Mouse (Mus musculus): ENCODE measurements at regions not wholly inside any gene's neighbourhood (a gene's known extent, or its start where the extent isn't known, plus 50 kb on each side); places are given as distances from the start of the nearest gene placed in this dataset.

DNA sequence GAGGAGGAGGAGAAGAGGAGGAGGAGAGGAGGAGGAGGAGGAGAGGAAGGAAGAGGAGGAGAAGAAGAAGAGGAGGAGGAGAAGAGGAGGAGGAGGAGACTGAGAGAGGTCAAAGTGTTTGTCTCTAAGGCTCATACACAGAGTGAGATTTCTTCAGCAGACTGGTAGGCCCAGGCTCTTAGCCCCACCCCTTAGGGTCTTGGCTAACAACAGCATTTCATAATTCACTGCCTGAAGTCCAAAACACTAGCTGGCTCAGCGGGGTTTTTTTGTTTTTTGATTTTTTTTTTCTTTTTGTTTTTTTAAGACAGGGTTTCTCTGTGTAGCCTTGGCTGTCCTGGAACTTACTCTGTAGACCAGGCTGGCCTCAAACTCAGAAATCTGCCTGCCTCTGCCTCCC lies 86.5 kb upstream of the Barx2 start:
- no peaks in the 10 kb centered on the region for H3K27me3 ChIP-seq (replicated peaks; ENCODE audit: insufficient read depth, low read length)
- H3K4me1 ChIP-seq (ENCODE audit: insufficient read depth, low read depth, low read length), result no peaks in the 10 kb centered on the region
- no peak overlapping the region for H3K4me3 ChIP-seq (ENCODE audit: low read depth, low read length)
- ATAC-seq (peak; percentile 65), DNase-seq (ENCODE audit: low spot score) (peak; percentile 74)
- no peaks in the 10 kb centered on the region for H3K9me3 ChIP-seq (ENCODE audit: low read length)
- no peak overlapping the region for H3K9ac ChIP-seq (replicated peaks; ENCODE audit: low read depth)
- no peaks in the 10 kb centered on the region for H3K36me3 ChIP-seq (ENCODE audit: insufficient read depth, low read length)
- 33% methylated on average over 1 of the region's 1 CpGs for WGBS
- H3K4me2 ChIP-seq (replicated peaks; ENCODE audit: low read depth, low read length), result no peak overlapping the region
- H3K27ac ChIP-seq (ENCODE audit: low read length), result no peak overlapping the region
- TF ChIP-seq EP300 (IDR thresholded peaks at IDR 0.05) (no peak), CTCF (IDR thresholded peaks at IDR 0.05) (no peak)

DNA sequence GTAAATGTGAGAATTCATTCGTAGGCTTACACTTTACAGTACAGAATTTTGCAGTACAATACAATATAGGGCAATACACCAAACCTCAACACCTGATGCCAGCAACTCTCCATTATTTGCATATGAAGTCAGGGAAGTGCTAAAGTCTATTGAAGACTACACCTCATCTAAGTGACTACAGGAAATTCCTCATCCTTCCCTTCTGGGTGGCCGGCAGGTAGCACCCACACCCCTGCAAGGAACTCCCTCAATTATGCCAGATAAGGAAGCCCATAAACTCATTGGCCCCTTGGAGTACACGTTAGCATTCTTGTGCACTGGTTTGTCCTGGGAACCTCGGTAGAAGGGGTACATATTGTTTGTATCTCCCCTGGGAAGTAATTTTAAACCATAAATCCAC lies 89.7 kb upstream of the Barx2 start:
- H3K36me3 ChIP-seq (ENCODE audit: insufficient read depth, low read length), result no peaks in the 10 kb centered on the region

DNA sequence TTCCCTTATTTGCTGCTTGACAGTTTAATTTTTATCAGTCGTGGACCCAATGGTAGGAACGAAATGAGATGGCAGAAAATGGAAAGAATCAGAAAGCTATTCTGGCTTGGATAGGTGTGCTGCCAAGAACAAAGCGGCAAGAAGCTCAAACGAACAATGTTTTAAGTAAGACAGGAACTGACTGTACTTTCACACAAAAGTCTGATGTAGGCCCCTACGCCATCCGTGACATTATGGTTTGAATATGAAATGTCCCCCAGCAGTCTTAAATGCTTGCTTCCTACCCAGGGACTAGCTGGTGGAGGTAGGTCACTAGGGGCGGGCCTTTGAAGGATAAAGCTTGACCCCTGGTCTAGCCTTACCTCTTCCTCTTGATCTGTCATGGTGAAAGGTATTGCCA lies 90.5 kb upstream of the Barx2 start:
- no peak overlapping the region for H3K4me2 ChIP-seq (replicated peaks; ENCODE audit: low read depth, low read length)
- no peak for DNase-seq (ENCODE audit: low spot score)
- H3K27ac ChIP-seq (ENCODE audit: low read length), result no peak overlapping the region
- ATAC-seq, result no peak
- WGBS, result 84% methylated on average over 7 of the region's 7 CpGs
- no peak overlapping the region for H3K4me3 ChIP-seq (ENCODE audit: low read depth, low read length)
- H3K9ac ChIP-seq (replicated peaks; ENCODE audit: low read depth), result no peak overlapping the region
- H3K27me3 ChIP-seq (replicated peaks; ENCODE audit: insufficient read depth, low read length), result no peaks in the 10 kb centered on the region
- no peaks in the 10 kb centered on the region for H3K4me1 ChIP-seq (ENCODE audit: insufficient read depth, low read depth, low read length)
- H3K9me3 ChIP-seq (ENCODE audit: low read length), result no peaks in the 10 kb centered on the region
- TF ChIP-seq EP300 (IDR thresholded peaks at IDR 0.05), result no peak
- TF ChIP-seq CTCF (IDR thresholded peaks at IDR 0.05), result no peak
- no peaks in the 10 kb centered on the region for H3K36me3 ChIP-seq (ENCODE audit: insufficient read depth, low read length)

More for the DNA sequence above, 89.7 kb upstream of the Barx2 start:
- no peak overlapping the region for H3K4me2 ChIP-seq (replicated peaks; ENCODE audit: low read depth, low read length)
- no peaks in the 10 kb centered on the region for H3K9me3 ChIP-seq (ENCODE audit: low read length)
- H3K9ac ChIP-seq (replicated peaks; ENCODE audit: low read depth), result no peak overlapping the region
- H3K27me3 ChIP-seq (replicated peaks; ENCODE audit: insufficient read depth, low read length), result no peaks in the 10 kb centered on the region
- no peaks in the 10 kb centered on the region for H3K4me1 ChIP-seq (ENCODE audit: insufficient read depth, low read depth, low read length)
- WGBS, result 57% methylated on average over 4 of the region's 4 CpGs
- ATAC-seq (no peak), DNase-seq (ENCODE audit: low spot score) (no peak)
- H3K4me3 ChIP-seq (ENCODE audit: low read depth, low read length), result no peak overlapping the region
- TF ChIP-seq CTCF (IDR thresholded peaks at IDR 0.05) (no peak), EP300 (IDR thresholded peaks at IDR 0.05) (no peak)
- no peak overlapping the region for H3K27ac ChIP-seq (ENCODE audit: low read length)

DNA sequence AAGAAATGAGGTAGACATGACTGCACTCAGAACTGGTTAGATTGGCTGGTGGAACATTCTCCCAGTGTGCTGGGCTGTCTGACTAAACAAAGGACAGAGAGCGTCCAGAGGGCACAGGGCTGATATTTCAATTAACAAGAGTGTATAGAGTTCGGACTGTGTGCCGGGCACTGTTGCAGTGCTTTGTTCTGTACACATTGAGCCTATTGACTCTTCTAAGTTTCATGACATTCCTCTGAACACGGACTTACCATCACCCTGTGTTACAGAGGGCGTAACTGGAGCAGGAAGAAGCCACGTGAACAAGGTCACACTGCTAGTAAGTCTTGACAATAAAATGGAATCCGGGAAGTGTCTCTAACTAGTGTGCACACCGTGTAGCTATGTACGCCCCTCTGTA lies 92.1 kb upstream of the Barx2 start:
- no peaks in the 10 kb centered on the region for H3K27me3 ChIP-seq (replicated peaks; ENCODE audit: insufficient read depth, low read length)
- no peaks in the 10 kb centered on the region for H3K4me1 ChIP-seq (ENCODE audit: insufficient read depth, low read depth, low read length)
- H3K9me3 ChIP-seq (ENCODE audit: low read length), result no peaks in the 10 kb centered on the region
- H3K4me2 ChIP-seq (replicated peaks; ENCODE audit: low read depth, low read length), result no peak overlapping the region
- TF ChIP-seq EP300 (IDR thresholded peaks at IDR 0.05) (no peak), CTCF (IDR thresholded peaks at IDR 0.05) (no peak)
- no peak for ATAC-seq
- no peak for DNase-seq (ENCODE audit: low spot score)
- no peaks in the 10 kb centered on the region for H3K36me3 ChIP-seq (ENCODE audit: insufficient read depth, low read length)
- no peak overlapping the region for H3K4me3 ChIP-seq (ENCODE audit: low read depth, low read length)
- H3K27ac ChIP-seq (ENCODE audit: low read length), result no peak overlapping the region
- H3K9ac ChIP-seq (replicated peaks; ENCODE audit: low read depth), result no peak overlapping the region
- 66% methylated on average over 9 of the region's 9 CpGs for WGBS

DNA sequence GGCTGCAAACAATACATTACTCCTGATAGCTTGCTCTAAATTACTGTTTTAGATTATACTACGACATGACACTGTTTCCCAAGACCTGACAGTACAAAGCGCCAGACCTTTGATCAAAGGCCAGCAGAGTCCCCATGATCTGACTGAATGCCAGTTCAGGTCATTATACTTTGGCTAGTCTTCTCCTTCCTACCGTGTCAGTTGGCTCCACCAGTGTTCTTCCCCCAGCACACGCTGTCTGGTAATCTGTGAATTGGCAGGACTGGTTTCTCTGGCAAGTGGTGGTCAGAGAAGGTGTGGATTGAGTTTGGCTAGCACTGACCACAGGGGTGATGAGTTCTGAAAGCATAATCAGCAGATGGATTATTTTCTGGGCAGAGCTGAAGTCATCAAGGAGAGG lies 93.1 kb upstream of the Barx2 start:
- WGBS, result 57% methylated on average over 4 of the region's 4 CpGs
- no peak for DNase-seq (ENCODE audit: low spot score)
- Histone ChIP-seq H3K36me3 (ENCODE audit: insufficient read depth, low read length) (no peaks in the 10 kb centered on the region), H3K4me1 (ENCODE audit: insufficient read depth, low read depth, low read length) (no peaks in the 10 kb centered on the region), H3K4me3 (ENCODE audit: low read depth, low read length) (no peak overlapping the region), H3K27ac (ENCODE audit: low read length) (no peak overlapping the region), H3K27me3 (replicated peaks; ENCODE audit: insufficient read depth, low read length) (no peaks in the 10 kb centered on the region), H3K9me3 (ENCODE audit: low read length) (no peaks in the 10 kb centered on the region), H3K9ac (replicated peaks; ENCODE audit: low read depth) (no peak overlapping the region), H3K4me2 (replicated peaks; ENCODE audit: low read depth, low read length) (no peak overlapping the region)
- TF ChIP-seq CTCF (IDR thresholded peaks at IDR 0.05) (no peak), EP300 (IDR thresholded peaks at IDR 0.05) (no peak)
- ATAC-seq, result no peak

DNA sequence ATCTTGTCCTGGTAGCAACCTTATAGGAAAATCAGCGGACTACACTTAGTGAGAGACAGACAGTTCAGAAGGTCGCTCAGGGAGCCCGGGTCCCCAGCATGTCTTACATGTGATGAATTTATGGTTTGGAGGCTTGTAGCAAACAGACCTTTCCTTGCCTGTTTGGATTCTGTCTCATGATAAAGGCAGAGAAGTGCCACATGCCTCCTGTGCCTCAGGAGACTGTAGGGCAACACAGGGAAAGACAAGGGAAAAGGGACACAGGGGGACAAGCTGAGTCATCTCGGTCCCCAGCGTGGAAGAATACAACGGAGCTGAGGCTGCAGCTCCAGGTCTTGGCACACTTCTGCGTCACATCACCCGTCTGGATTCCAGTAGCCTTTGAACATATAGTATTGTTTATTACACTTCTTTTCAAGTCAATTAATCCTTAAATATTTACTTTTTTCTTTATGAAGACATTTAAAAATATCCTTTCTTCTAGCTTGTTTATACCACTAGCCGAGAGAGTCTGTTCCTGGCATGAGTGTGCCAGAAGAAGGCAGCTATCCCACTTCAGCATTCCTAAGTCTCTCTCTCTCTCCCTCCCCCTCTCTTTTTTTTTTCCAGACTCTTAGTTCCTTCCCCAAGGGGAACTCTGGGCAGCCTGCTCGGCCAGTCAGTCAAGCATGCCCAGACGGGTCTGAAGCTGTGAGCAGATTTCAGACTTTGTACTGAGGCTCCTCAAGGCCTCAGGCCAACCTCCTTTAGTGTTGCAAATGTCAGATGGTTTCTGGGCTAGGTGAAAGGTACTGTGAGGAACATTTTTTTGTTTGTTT lies 97.9 kb upstream of the Barx2 start:
- Histone ChIP-seq H3K9ac (replicated peaks; ENCODE audit: low read depth) (no peak overlapping the region), H3K4me3 (ENCODE audit: low read depth, low read length) (no peak overlapping the region), H3K9me3 (ENCODE audit: low read length) (no peaks in the 10 kb centered on the region), H3K27ac (ENCODE audit: low read length) (no peak overlapping the region), H3K27me3 (replicated peaks; ENCODE audit: insufficient read depth, low read length) (no peaks in the 10 kb centered on the region), H3K4me1 (ENCODE audit: insufficient read depth, low read depth, low read length) (no peaks in the 10 kb centered on the region), H3K36me3 (ENCODE audit: insufficient read depth, low read length) (no peaks in the 10 kb centered on the region), H3K4me2 (replicated peaks; ENCODE audit: low read depth, low read length) (no peak overlapping the region)
- ATAC-seq, result peak; percentile 79
- WGBS, result 18% methylated on average over 11 of the region's 11 CpGs
- TF ChIP-seq CTCF (IDR thresholded peaks at IDR 0.05) (no peak), EP300 (IDR thresholded peaks at IDR 0.05) (0 out of 2 replicates have a peak, but pooled peaks have one; percentile 24)
- DNase-seq (ENCODE audit: low spot score), result peak; percentile 56
